Mouse (Mus musculus) kidney, adult 9 months (tissue): ENCODE measurements around the gene Dlgap3.
A peak's percentile ranks its signal among the peaks of the same experiment; 100 is the strongest.

Source experiments
- DNase-seq: peaks from one replicate; pipeline ENCODE4 v3.0.0; 2022

Gene Dlgap3

GRCm38 (mm10) chr4:127174900-127175278 is 5.9 kb downstream of the Dlgap3 start:
- no peak for DNase-seq

- DNase-seq, result no peak
These were observed 9.0 kb downstream of the Dlgap3 start for GRCm38 (mm10) chr4:127177961-127178360.

DNA sequence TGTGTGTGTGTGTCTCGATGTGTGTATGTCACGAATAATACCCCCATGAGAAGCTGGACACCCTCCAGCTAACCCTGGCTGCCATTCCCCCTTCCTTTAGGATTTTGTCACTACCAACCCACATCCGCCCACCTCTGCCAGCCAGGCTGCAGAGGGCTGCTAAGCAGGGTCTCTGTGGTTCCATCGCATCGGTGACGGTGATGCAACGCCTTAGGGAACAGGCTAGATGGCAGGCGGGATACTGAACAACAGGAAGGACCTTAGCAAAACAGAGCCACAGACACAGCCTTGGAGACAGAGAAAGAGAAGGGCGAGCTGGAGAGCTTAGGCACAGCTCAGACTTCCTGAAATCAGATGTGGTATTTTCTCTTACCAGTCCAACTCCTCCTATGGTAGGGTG is 9.7 kb downstream of the Dlgap3 start:
- no peak for DNase-seq

DNA sequence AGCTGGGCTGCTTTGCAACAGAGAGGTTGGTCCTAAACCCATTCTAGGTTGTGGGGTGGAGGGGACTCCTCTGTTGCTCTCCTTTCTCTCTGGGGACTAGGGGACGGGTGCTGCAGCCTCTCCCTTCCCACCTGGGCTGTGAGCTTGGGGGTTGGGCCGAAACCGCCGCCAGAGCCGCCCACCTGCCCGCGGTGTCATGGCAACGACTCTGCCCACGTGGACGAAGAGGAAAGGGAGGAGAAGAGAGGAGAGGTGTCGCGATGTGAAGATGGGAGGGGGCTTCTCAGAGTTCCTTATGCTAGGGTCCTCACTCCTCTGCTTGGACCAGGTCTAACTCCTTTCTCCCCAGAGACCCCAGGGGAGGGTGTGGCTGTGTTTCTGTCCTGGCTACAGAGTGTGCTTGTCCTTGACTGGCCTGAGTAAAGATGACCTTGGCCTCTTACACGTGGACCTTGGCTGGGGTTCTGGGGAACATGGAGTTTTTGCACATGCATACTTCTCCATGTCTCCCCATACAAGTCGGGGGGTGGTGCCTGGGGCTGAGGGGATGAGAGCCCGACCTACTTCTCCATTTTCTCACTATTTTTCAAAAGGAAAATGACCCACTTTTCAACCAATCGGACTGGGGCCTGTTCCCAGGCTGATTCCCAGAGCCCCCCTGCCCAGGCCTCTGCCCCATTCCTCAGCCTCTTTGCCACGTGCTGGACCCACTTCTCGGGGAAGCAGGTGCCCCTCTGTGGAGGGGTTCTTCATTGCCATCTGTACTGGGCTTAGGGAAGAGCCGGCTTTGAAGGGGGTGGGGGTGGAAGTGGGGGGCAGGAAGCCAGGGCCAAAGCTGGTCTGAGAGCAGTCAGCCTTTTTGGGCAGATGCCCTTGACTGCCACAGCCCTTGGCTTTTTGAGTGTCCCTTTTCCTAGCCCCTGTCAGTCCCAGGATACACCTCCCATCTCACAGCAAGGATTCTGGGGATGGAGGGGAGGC is 10.8 kb downstream of the Dlgap3 start:
- no peak for DNase-seq

GRCm38 (mm10) chr4:127180450-127180840 is 11.4 kb downstream of the Dlgap3 start:
- DNase-seq, result no peak

DNA sequence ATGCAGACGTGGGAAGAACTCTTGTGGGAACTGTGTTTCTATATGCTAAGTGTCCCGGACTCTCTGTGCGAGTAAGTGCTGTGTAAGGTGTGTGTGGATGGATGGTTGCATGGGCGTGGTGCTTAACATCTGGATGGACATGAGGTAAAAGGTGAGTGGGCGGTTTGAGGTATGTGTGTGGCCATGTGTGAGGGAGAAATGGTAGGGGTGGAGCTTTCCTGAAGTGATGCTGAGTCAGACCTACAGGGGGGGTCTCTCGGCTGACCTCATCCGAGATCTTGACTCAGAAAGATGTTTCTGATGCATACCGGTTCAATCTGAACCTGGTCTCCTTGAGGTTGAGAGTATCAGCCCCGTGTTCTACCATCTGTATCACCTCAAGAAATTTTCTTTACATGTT is 12.0 kb downstream of the Dlgap3 start:
- DNase-seq, result no peak

DNA sequence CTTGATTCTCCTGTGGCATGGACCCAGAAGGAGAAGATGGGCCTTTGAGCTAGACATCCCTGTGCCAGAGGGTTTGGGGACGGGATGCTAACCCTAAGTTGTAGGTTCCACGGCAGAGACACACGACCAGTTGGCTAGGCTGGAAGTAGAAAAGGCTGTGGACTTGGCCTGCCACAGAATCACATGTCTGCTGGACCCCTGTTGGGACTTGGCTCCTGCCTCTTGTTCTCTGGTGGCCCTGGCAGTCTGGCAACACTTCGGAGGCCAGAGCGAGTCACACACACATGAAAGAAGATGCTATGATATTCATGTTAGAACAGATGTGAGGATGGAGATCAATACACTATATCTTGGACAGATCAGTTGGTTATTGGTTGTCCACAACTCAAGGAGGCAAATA is 14.9 kb downstream of the Dlgap3 start:
- DNase-seq, result no peak

DNA sequence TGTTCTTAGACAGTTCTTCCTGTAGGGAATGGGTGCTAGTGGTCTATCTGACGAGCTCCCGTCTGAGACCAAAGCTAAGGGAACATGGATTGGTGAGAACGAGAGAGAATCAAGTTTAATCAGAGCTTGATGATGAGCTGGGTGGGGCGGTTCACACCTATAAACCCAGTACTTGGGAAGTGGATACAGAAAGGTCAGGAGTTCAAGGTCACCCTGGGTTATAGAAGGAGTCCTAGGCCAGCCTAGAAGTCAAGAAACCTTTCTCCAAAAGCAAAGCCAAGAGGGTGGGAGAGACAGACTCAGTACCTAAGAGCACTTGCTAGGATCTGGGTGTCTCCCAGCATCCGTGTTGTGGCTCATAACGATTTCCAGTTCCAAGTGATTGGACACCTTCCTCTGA is 21.9 kb downstream of the Dlgap3 start:
- no peak for DNase-seq

DNA sequence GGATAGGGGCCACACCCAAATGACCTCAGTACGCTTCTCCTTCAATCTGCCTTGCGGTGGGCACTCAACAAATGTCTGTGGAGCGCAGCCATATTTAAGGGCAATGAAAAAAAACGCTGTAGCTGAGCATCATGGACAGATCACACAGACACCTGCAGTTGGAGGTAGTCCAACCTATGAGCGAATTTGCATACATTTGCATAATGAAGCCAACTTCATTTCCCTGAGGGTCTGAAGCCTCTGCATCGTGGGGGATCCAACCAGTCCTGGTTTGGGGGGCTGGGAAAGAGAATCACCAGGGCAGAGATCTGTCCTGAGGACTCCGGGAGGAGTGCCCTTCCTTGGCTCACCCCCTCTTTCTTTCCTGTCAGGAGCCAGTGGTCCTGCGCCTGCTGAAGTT is 23.7 kb downstream of the Dlgap3 start:
- DNase-seq, result no peak

DNA sequence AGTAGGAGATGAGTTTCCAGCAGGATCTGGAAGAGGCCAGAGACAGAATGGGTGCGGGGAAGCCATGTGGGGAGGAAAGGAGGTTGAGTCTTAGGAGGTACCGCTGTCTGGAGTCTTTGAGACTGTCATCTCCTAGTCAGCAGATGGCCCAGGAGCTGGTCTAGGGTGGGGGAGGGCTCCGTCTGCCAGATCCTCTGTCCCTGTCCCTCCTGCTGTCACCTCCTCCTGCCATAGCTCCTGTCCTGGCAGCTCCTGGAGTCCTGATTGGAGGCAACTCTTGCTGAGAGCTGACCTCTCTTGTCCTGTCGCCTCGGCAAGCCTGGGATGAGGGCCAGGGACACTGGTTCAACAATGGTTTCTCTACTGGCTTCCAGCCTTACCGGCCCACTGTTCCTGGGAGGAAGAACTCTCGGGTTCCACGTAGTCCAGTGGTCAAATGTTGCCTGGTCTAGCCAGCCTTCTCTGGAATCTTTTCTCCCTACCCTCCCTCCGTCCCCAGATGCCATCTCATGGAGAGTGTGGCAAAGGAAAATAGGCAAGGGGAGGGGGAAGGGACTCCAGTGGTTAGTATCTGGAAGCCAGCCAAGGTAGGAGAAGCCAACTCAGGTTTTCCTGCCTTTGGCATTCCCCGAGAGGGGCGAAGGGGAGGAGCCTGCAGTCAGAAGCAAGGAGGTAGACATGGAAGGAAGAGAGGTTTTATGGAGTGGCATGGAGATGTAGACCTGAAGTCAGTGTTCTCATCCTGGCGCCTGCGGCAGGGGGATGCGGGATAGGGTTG is 24.6 kb downstream of the Dlgap3 start:
- no peak for DNase-seq

GRCm38 (mm10) chr4:127194477-127195269 is 25.7 kb downstream of the Dlgap3 start:
- no peak for DNase-seq

- no peak for DNase-seq
These were observed 29.6 kb downstream of the Dlgap3 start for GRCm38 (mm10) chr4:127198609-127199008.

DNA sequence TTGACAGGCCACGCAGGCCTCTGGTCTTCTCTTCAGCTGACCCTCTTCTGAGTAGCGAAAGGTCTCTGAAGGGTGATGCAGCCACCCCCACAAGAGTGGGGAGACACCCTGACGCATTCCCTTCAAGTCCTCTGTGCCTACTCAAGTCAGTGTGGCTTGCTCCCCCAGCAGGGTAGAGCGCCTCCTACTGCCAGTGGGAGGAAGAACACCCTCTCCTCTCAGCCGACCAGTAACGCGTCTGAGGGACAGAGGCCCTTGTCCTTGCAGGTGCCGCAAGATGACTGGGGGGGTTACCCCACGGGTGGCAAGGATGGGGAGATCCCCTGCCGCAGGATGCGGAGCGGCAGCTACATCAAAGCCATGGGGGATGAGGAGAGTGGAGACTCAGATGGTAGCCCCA is 30.4 kb downstream of the Dlgap3 start:
- no peak for DNase-seq

GRCm38 (mm10) chr4:127200164-127200722 is 31.2 kb downstream of the Dlgap3 start:
- no peak for DNase-seq

GRCm38 (mm10) chr4:127200769-127201617 is 32.0 kb downstream of the Dlgap3 start:
- DNase-seq, result no peak

DNA sequence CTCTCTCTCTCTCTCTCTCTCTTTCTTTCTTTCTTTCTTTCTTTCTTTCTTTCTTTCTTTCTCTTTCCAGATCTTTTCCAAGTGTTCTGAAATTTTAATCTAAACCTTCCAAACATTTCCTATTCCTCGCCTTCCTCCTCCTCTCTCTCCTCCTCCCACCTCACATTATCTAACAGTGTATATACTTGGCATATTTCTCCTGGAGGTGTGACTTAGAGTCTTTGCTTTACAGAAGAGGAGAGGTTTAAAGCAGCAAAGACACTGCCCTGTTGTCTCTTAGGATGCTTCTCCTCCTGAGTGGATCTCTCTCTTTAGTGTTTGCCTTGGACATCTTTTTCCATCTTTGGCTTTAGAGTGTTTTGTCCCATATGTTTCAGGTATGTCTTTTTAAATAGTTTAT is 34.1 kb downstream of the Dlgap3 start:
- no peak for DNase-seq

DNA sequence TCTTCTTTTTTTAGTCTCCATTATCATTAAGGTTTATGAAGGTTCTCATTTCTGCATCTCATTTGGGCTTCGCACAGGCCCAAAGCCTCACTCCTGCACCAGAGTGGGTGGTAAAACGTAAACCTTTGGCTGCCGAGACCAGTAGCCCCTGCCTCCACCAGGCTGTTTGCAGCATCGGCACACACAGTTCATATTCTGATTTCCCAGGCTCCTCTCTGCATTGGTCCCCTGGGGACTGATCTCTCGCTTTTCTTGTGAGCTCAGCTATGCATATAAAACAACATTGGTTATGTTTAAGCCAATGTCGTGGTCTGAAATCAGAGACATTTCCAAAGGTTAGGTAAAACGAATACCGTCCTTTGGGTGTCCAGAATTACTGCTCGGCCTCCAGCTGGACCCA is 42.3 kb downstream of the Dlgap3 start:
- DNase-seq, result no peak

GRCm38 (mm10) chr4:127214510-127214909 is 45.5 kb downstream of the Dlgap3 start:
- no peak for DNase-seq

DNA sequence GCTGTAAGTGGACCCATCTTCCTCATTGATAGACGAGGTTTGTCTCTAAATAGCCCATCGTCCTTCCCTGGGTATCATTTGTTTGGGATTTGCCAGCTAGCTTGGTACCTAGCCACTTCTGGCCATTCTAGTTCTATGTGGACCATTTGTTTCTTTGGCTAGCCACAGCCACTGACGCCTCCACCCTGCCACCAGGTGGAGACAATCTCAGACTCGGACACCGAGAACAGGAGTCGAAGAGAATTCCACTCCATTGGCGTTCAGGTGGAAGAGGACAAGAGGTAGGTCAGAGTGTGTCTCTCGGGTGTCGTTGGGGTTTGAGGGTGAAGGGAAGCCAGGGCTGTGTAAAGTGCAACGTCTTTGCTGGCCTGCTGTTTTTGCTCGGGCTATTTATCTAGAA is 46.1 kb downstream of the Dlgap3 start:
- DNase-seq, result peak; percentile 19

DNA sequence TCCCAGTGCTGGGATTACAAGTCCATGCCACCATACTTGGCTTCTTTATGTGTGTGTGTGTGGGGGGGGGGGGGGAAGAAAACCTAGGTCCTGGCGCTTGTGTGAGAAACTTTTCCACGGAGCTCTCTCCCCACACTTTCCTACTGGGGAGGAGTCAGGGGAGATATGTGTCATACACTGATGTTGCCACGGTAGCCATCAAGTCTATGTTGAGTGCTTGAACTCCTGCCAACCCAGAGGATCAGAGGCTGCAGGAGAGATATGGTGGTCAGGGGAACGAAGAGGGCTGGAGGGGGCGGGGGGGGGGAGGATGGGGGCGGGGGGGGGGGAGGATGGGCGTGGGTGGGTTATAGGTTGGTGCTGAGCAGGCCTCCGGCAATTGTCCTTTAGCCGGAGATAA is 46.8 kb downstream of the Dlgap3 start:
- no peak for DNase-seq

- DNase-seq, result no peak
These were observed 47.2 kb downstream of the Dlgap3 start for GRCm38 (mm10) chr4:127216251-127216651.

DNA sequence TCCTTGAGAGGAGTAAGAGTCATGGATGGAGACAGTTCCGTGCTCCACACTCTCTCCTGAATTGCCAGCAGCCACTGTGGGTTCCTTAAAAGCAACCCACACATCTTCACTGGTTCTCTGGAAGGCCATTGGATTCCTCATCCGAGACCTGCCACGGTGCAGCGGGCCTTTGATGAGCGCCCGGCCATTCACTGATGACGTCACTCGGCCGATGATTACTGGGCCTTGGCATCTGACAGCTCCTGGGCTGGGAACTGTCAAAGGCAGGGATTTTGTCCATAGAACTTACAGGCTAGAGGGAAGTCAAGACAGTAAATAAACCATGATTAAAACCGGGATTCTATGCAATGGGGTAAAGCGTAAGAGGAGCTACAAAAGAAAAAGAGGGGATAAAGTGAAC is 48.0 kb downstream of the Dlgap3 start:
- DNase-seq, result no peak
